Mouse (Mus musculus) hindbrain, postnatal 0 days (tissue): Measurements from ENCODE around the gene Zfp513. TPM values are rescaled to one million over a fixed set of nuclear protein-coding genes. Genes with fewer than 3 reads are reported as not detected.
A peak's percentile ranks its signal among the peaks of the same experiment; 100 is the strongest.

Experiments used
- ATAC-seq: fragments of 200-750 bp; cut with Nextera tagmentation; 2 replicates; pipeline ENCODE4 v1.8.0; 2017; ENCODE audit warnings: mild to moderate bottlenecking, moderate TSS enrichment, moderate library complexity
- DNase-seq: peaks from one replicate; pipeline ENCODE4 v3.0.0-alpha.2; 2015; ENCODE audit warnings: low spot score
- H3K27ac ChIP-seq: fragments of 300-500 bp; sonication (generic); 2 replicates; pipeline ENCODE4 v1.5.1; 2014; ENCODE audit warnings: mild to moderate bottlenecking
- H3K27me3 ChIP-seq: fragments of 300-500 bp; sonication (generic); 2 replicates; pipeline ENCODE4 v1.6.1; 2014; ENCODE audit warnings: low read length, mixed read lengths; ENCODE audit not compliant: insufficient read depth
- H3K36me3 ChIP-seq: fragments of 300-500 bp; sonication (generic); 2 replicates; pipeline ENCODE4 v1.6.1; 2014; ENCODE audit warnings: low read length, mixed read lengths; ENCODE audit not compliant: insufficient read depth
- H3K4me1 ChIP-seq: fragments of 300-500 bp; sonication (generic); 2 replicates; pipeline ENCODE4 v1.6.1; 2014; ENCODE audit warnings: antibody characterized with exemption, low read length, mixed read lengths; ENCODE audit not compliant: insufficient read depth
- H3K4me2 ChIP-seq: fragments of 300-500 bp; sonication (generic); 2 replicates; pipeline ENCODE4 v1.6.1; 2014; ENCODE audit warnings: low read depth, mild to moderate bottlenecking, low read length, moderate library complexity, mixed read lengths
- H3K4me3 ChIP-seq: fragments of 300-500 bp; sonication (generic); 2 replicates; pipeline ENCODE4 v1.5.1; 2014; ENCODE audit warnings: low read length
- H3K9ac ChIP-seq: fragments of 300-500 bp; sonication (generic); replicated peaks from 2 replicates; pipeline ENCODE4 v1.6.1; 2014; ENCODE audit warnings: mild to moderate bottlenecking, low read length, moderate library complexity, mixed read lengths
- H3K9me3 ChIP-seq: fragments of 300-500 bp; sonication (generic); 2 replicates; pipeline ENCODE4 v1.6.1; 2016; ENCODE audit warnings: low read length, mixed read lengths
- CTCF ChIP-seq: IDR thresholded peaks from 2 replicates; pipeline ENCODE4 v1.5.1; 2016; ENCODE audit warnings: antibody characterized with exemption, control low read depth, low read depth
- WGBS: fragments of 180-500 bp; shearing (Covaris S2); extraction: QIAGEN DNeasy Blood & Tissue Kit; methylation state at CpG from one replicate; pipeline ENCODE4 v1.1.7; 2014; 5-methylcytosine and 5-hydroxymethylcytosine counted together
- polyA plus RNA-seq: library from polyadenylated mRNA; unstranded; fragments of >200 nt; fragmentation: Nextera tagmentation; extraction: Ambion mirVana; gene quantifications from 2 replicates; pipeline ENCODE4 v1.2.1, GENCODE M21; 2015
- total RNA-seq: library from RNA; depleted of rRNA; stranded (reverse); fragments of >200 nt; gene quantifications from 2 replicates; pipeline ENCODE4 v1.2.3, GENCODE M21; 2014

Gene Zfp513
- total and polyA plus RNA-seq, 2 experiments from 2014 or later: 9.6 to 11.4 TPM

DNA sequence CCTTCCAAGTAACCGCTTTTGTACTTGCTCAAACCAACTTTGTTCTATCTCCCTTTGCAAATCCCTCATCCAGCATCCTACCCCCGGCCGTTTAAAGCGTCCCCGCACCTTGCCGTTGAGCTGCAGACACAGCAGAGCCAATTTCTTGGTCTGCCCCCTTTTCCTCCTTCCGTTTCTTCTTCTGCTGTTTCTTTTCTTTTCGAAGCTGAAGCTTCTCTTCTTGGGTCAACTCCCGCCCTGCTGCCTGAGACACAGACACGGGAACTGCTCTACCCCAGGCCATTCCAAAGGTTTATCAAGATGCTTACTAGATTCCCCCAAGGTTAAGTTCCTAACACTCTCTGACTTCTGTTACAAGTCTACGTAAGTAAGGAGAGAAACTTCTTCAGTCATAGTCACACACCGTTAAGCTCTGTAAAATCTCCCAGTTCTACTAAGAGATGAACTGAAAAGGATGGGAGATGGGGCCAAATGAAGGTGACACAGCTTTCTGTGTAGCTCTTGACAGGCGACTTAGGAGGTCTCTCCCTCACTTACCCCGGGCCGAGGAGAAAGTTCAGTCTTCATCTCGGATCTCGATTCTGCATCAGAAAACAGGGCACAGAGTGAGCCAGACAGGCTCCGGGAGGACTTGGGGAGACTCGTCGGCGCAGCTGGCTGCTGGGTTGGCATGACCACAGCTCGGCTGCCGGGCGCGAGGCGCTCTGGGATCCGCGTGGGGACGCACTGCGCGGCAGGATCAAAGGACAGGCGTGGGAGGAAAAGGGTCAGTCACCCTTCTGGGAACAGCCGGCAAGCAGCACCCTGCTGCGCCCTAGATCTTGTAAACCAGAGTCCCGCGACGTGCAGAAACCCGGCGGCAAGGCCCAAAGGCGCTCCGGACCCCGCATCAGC lies 9.8 kb downstream of the Zfp513 start:
- Histone ChIP-seq H3K4me2 (peak overlapping the region; percentile 94), H3K36me3 (peaks cover 66% of the 10 kb centered on the region), H3K4me3 (peak overlapping the region; percentile 70), H3K9me3 (no peaks in the 10 kb centered on the region), H3K4me1 (peaks cover 13% of the 10 kb centered on the region), H3K27me3 (no peaks in the 10 kb centered on the region), H3K9ac (peak overlapping the region; percentile 83), H3K27ac (peak overlapping the region; percentile 87)
- no peak for TF ChIP-seq CTCF
- ATAC-seq (no peak; the same call in 1 of the 2 replicates), DNase-seq (peak; percentile 74)
- 15% methylated on average over 41 of the region's 42 CpGs for WGBS

DNA sequence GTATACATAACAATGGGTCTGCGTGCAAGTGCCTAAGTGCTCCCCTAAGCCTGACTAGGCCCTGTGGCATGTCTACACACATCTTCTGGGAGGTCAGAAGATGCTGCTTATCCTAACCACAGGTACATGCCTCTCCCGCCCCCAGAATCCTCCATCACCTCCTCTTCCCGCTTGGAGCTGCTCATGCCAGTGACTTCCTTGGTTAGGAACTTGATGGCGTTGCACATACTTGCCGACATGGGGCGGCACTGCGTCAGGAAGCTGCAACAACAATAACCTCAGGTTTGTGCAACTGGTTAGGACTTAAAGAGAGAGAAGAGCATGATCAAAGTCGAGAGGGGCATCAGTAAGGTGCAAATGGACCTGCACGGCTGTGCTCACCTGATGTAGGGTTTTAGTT lies 11.9 kb downstream of the Zfp513 start:
- Histone ChIP-seq H3K9me3 (no peaks in the 10 kb centered on the region), H3K4me1 (peaks cover 13% of the 10 kb centered on the region), H3K27ac (no peak overlapping the region), H3K27me3 (no peaks in the 10 kb centered on the region), H3K9ac (no peak overlapping the region), H3K4me3 (no peak overlapping the region), H3K4me2 (no peak overlapping the region), H3K36me3 (peaks cover 52% of the 10 kb centered on the region)
- no peak for TF ChIP-seq CTCF
- 92% methylated on average over 9 of the region's 9 CpGs for WGBS
- DNase-seq (no peak), ATAC-seq (no peak)

DNA sequence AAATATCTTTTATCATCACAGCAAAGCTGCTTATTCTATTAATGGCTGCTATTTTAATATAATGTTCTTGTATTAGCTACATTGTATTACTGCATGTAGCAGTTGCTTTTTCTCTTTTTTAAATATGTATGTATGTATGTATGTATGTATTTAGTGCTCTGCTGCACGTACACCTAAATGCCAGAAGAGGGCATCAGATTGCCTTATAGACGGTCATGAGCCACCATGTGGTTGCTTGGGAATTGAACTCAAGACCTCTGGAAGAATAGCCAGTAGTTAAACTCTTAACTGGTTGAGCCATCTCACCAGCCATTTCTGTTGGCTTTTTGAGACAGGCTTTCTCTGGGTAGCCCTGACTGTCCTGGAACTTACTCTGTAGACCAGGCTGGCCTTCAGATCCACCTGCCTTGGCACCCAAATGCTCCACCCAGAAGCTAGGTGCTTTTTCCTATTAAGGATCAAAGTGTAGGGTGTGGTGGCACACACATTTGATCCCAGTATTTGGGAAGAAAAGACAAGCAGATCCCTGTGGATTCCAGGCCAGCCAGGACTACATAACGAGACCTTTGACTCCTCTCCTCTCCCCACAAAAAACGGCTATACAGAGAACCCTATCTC lies 13.8 kb downstream of the Zfp513 start:
- Histone ChIP-seq H3K9ac (no peak overlapping the region), H3K36me3 (peaks cover 43% of the 10 kb centered on the region), H3K27me3 (no peaks in the 10 kb centered on the region), H3K9me3 (no peaks in the 10 kb centered on the region), H3K4me2 (no peak overlapping the region), H3K27ac (no peak overlapping the region), H3K4me3 (no peak overlapping the region), H3K4me1 (peaks cover 7% of the 10 kb centered on the region)
- 73% methylated on average over 4 of the region's 4 CpGs for WGBS
- TF ChIP-seq CTCF: peak; percentile 50
- peak; percentile 36 for DNase-seq
- ATAC-seq: no peak

DNA sequence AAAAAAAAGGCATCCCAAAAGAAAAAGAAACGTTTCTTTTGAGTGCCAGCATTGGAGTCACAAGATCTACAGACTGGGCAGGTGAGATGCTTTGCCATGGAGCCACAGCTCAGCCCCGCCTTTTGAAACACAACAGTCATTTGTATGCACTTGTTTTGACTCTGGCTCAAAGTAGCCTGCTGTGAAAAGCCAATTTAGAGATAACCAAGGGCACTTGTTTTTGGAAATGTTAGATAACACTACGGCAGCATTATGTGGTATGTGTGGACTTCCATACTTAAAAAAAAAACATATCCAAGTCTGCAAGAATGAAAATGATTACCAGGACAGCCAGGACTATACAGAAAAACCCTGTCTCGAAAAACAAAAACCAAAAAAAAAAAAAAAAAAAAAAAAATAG lies 18.4 kb downstream of the Zfp513 start:
- H3K4me3 ChIP-seq: no peak overlapping the region
- DNase-seq (no peak), ATAC-seq (no peak)
- H3K27ac ChIP-seq: no peak overlapping the region
- WGBS: 60% methylated on average over 4 of the region's 4 CpGs
- H3K27me3 ChIP-seq: no peaks in the 10 kb centered on the region
- H3K4me2 ChIP-seq: no peak overlapping the region
- H3K4me1 ChIP-seq: no peaks in the 10 kb centered on the region; the same call in 1 of the 2 replicates
- H3K36me3 ChIP-seq: peaks cover 19% of the 10 kb centered on the region; the same call in 1 of the 2 replicates
- no peak for TF ChIP-seq CTCF
- no peak overlapping the region for H3K9ac ChIP-seq
- no peaks in the 10 kb centered on the region for H3K9me3 ChIP-seq

DNA sequence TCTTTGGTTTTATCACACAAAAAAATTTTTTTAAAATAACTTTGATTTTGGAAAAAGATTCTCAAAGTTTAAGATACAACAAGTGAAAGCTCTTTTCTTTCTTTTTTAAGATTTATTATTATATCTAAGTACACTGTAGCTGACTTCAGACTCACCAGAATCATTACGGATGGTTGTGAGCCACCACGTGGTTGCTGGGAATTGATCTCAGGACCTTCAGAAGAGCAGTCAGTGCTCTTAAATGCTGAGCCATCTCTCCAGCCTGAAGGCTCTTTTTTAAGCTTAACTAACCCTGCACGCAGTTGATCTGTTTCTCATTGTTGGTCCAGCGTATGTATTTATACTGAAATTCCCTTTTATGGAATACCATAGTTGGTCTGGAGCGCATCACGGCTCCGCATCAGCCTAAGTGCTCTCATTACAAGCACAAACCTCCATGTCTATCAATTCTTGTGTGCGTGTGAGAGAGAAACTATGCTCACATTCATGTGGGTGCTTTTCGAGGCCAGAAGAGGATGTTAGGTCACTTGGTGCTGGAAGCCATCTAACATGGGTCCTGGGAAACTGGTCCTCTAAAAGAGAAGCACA lies 20.8 kb downstream of the Zfp513 start:
- no peak overlapping the region for H3K4me3 ChIP-seq
- ATAC-seq: no peak
- WGBS: 95% methylated on average over 9 of the region's 9 CpGs

DNA sequence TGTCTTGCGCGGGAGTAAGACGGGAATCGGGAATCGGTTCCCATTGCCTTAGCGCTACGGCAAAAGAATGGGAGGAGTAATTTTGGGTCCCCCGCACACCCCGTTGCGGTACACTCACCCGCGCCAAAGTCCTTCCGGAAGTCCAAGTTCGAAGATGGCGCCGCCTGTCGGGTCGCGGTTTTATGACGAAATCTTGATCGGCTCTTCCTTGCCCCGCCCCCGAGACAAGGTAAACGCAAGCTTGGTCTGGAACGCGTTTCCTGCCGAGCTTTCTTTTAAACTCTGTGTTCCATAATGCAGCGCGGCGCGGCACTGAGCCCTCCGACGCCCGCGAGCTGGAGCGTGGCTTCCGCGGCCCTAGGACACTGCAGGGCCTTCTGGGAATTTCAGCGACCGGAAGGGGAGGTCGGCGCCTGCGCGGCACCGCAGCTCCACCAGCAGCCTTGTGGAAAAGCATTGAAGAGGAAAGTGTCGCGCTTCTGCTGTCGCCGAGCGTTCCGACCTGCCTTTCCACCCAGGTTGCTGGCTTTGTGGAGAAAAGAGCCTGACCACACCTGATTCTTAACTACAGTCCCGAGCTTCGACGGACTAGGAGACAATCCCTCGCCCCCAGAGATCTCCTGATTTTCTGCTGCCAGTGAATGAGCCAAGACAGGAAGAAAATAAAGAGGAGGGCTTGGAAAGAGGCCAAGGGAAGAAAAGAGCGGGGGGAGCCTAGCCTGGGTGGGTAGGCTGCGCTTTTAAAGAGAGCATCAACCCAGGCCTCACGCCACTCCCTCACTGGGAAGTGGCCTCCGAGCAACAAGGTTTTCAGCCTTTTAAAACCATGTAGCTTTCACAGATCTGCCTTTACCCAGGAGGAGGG lies 22.1 kb downstream of the Zfp513 start, which contains the start of the genes Gm29609 and Gtf3c2:
Gm29609 (minus strand) TSS at position 146 of the 865 bp plus-strand sequence.
Gtf3c2 (minus strand) TSS at position 379 of the 865 bp plus-strand sequence.
- Histone ChIP-seq H3K27ac (peak within 1 kb of the TSS; percentile 96), H3K9me3 (no peaks in the 10 kb centered on the region), H3K4me2 (peak within 1 kb of the TSS; percentile 89), H3K9ac (peak within 1 kb of the TSS; percentile 81), H3K4me3 (peak within 1 kb of the TSS; percentile 86), H3K4me1 (no peaks in the 10 kb centered on the region; the same call in 1 of the 2 replicates), H3K36me3 (no peaks in the 10 kb centered on the region), H3K27me3 (no peaks in the 10 kb centered on the region)
- no peak; the same call in 1 of the 2 replicates for TF ChIP-seq CTCF
- ATAC-seq (peak; percentile 98), DNase-seq (peak; percentile 99)
- under 1% methylated on average over 59 of the region's 59 CpGs for WGBS

More for the DNA sequence above, 20.8 kb downstream of the Zfp513 start:
- Histone ChIP-seq H3K9ac (no peak overlapping the region), H3K4me2 (no peak overlapping the region), H3K9me3 (no peaks in the 10 kb centered on the region), H3K27ac (no peak overlapping the region), H3K27me3 (no peaks in the 10 kb centered on the region), H3K36me3 (no peaks in the 10 kb centered on the region), H3K4me1 (no peaks in the 10 kb centered on the region; the same call in 1 of the 2 replicates)
- no peak for TF ChIP-seq CTCF
- no peak for DNase-seq
